Mouse (Mus musculus) CH12.LX (cell line): Measurements from ENCODE around the gene Fam24a. TPM values are rescaled to one million over a fixed set of nuclear protein-coding genes. Genes with fewer than 3 reads are reported as not detected.

Experiments used
- DNase-seq: peaks from one replicate; pipeline ENCODE4 v3.0.0-alpha.2; 2013; ENCODE audit errors: extremely low read depth
- H3K27ac ChIP-seq: 2 replicates; pipeline ENCODE4 v1.5.1; 2012; ENCODE audit warnings: low read depth, mild to moderate bottlenecking, control low read depth, moderate library complexity; ENCODE audit not compliant: insufficient read depth
- H3K27me3 ChIP-seq: replicated peaks from 2 replicates; pipeline ENCODE3; 2012; ENCODE audit warnings: inconsistent platforms
- H3K36me3 ChIP-seq, 2 experiments: replicated peaks in 1 of 2; 2 replicates each; pipeline versions ENCODE3 to v1.6.1; 2012; ENCODE audit warnings: inconsistent platforms in 1 of 2, low read length in 1 of 2, mild to moderate bottlenecking in 1 of 2, mixed read lengths in 1 of 2, moderate library complexity in 1 of 2; ENCODE audit not compliant: control insufficient read depth in 1 of 2, insufficient read depth in 1 of 2
- H3K4me1 ChIP-seq, 2 experiments: 2 replicates each; pipeline ENCODE4 v1.6.1; 2012; ENCODE audit warnings: inconsistent platforms in 1 of 2, moderate library complexity in 1 of 2; ENCODE audit not compliant: insufficient read depth in 2 of 2, control insufficient read depth in 1 of 2
- H3K4me2 ChIP-seq: 2 replicates; pipeline ENCODE4 v1.6.1; 2012; ENCODE audit warnings: low read depth, mild to moderate bottlenecking, control low read depth; ENCODE audit not compliant: poor library complexity, insufficient read depth, severe bottlenecking
- H3K4me3 ChIP-seq, 3 experiments: fragments of 150-350 bp in 1 of 3; sonication (generic) in 1 of 3; replicated peaks in 1 of 3; 2 replicates each; pipeline versions ENCODE3 to v1.5.1; 2011 to 2012; ENCODE audit warnings: low read depth in 2 of 3, low read length in 2 of 3, mild to moderate bottlenecking in 2 of 3, moderate library complexity in 2 of 3, control low read depth in 1 of 3, improper control_type of control experiment in 1 of 3, inconsistent platforms in 1 of 3, mixed read lengths in 1 of 3; ENCODE audit not compliant: poor library complexity in 1 of 3
- H3K79me2 ChIP-seq: replicated peaks from 2 replicates; pipeline ENCODE4 v1.6.1; 2012; ENCODE audit warnings: mild to moderate bottlenecking, moderate library complexity; ENCODE audit not compliant: control insufficient read depth, poor library complexity, insufficient read depth, severe bottlenecking; ENCODE audit errors: extremely low read depth
- H3K9ac ChIP-seq: 2 replicates; pipeline ENCODE4 v1.6.1; 2012; ENCODE audit warnings: low read depth, mild to moderate bottlenecking, control low read depth, moderate library complexity; ENCODE audit not compliant: insufficient read depth
- H3K9me3 ChIP-seq: replicated peaks from 2 replicates; pipeline ENCODE3; 2012; ENCODE audit warnings: low read length, inconsistent platforms, mixed read lengths
- CHD1 ChIP-seq: IDR thresholded peaks from 2 replicates; pipeline ENCODE4 v1.6.1; 2012; ENCODE audit warnings: low read depth, low read length, improper control_type of control experiment, inconsistent platforms
- CTCF ChIP-seq, 2 experiments: IDR thresholded peaks in 1 of 2; conservative IDR thresholded peaks in 1 of 2; 2 replicates each; pipeline ENCODE4 v1.5.1; 2011 to 2012; ENCODE audit warnings: low read depth in 2 of 2, low read length in 2 of 2, improper control_type of control experiment in 1 of 2, inconsistent platforms in 1 of 2, mild to moderate bottlenecking in 1 of 2, moderate library complexity in 1 of 2
- E2F4 ChIP-seq: IDR thresholded peaks from 2 replicates; pipeline ENCODE4 v1.6.1; 2011; ENCODE audit warnings: low read depth, low read length, improper control_type of control experiment; ENCODE audit not compliant: insufficient replicate concordance
- ETS1 ChIP-seq: conservative IDR thresholded peaks from 2 replicates; pipeline ENCODE4 v1.6.1; 2012; ENCODE audit warnings: low read depth, mild to moderate bottlenecking, inconsistent platforms, low read length, improper control_type of control experiment, moderate library complexity
- IRF4 ChIP-seq: IDR thresholded peaks from 2 replicates; pipeline ENCODE4 v1.6.1; 2014; ENCODE audit warnings: low read depth, mild to moderate bottlenecking, inconsistent platforms, low read length, improper control_type of control experiment
- MAFK ChIP-seq: IDR thresholded peaks from 2 replicates; pipeline ENCODE4 v1.6.1; 2011; ENCODE audit warnings: low read length, improper control_type of control experiment; ENCODE audit not compliant: insufficient replicate concordance
- MAZ ChIP-seq: IDR thresholded peaks from 2 replicates; pipeline ENCODE4 v1.6.1; 2012; ENCODE audit warnings: low read depth, mild to moderate bottlenecking, inconsistent platforms, low read length, improper control_type of control experiment, moderate library complexity
- NRF1 ChIP-seq: IDR thresholded peaks from 2 replicates; pipeline ENCODE4 v1.6.1; 2014; ENCODE audit warnings: low read depth, mild to moderate bottlenecking, inconsistent platforms, low read length, improper control_type of control experiment, moderate library complexity
- POLR2AphosphoS2 ChIP-seq: IDR thresholded peaks from 2 replicates; pipeline ENCODE4 v1.6.1; 2011; ENCODE audit warnings: low read depth, low read length, improper control_type of control experiment
- RCOR1 ChIP-seq: conservative IDR thresholded peaks from 2 replicates; pipeline ENCODE4 v1.6.1; 2012; ENCODE audit warnings: low read depth, mild to moderate bottlenecking, inconsistent platforms, low read length, improper control_type of control experiment
- SMC3 ChIP-seq: IDR thresholded peaks from 2 replicates; pipeline ENCODE4 v1.6.1; 2011; ENCODE audit warnings: low read depth, low read length, improper control_type of control experiment
- TCF12 ChIP-seq: IDR thresholded peaks from 2 replicates; pipeline ENCODE4 v1.6.1; 2014; ENCODE audit warnings: low read depth, mild to moderate bottlenecking, inconsistent platforms, low read length, improper control_type of control experiment
- USF2 ChIP-seq: conservative IDR thresholded peaks from 2 replicates; pipeline ENCODE4 v1.6.1; 2011; ENCODE audit warnings: low read depth, low read length, improper control_type of control experiment
- ZNF384 ChIP-seq: IDR thresholded peaks from 2 replicates; pipeline ENCODE4 v1.6.1; 2012; ENCODE audit warnings: low read depth, low read length, improper control_type of control experiment, inconsistent platforms
- dilution Hi-C: fragments of 300-500 bp; cut with MboI; formaldehyde crosslinking; loops from 2 replicates; pipeline ENCODE4 v1.14.3; 2020; ENCODE audit warnings: low sequenced_read_pairs; ENCODE audit not compliant: extremely low pct_unique_long_range_greater_than_20kb, extremely low pct_ligation_motif_present
- in situ Hi-C: fragments of 300-500 bp; cut with MboI; formaldehyde crosslinking; loops from 3 replicates; pipeline ENCODE4 v1.14.3; 2019; ENCODE audit warnings: low sequenced_read_pairs, low pct_ligation_motif_present, low pct_unique_long_range_greater_than_20kb, mixed read lengths
- polyA plus RNA-seq: library from polyadenylated mRNA; unstranded; fragments of >175 nt; gene quantifications from 2 replicates; pipeline ENCODE4 v1.2.1, GENCODE M21; 2012; ENCODE audit warnings: low read depth; ENCODE audit not compliant: insufficient read length
- total RNA-seq, 2 experiments: library from RNA; depleted of rRNA; stranded (reverse); fragments of 300-350 nt in 1 of 2; fragments of >200 nt in 1 of 2; gene quantifications; 2 replicates each; pipeline ENCODE4 v1.2.3; 2012 to 2014

Gene Fam24a
- total RNA-seq (2012; rRNA removed) = not detected in 2 replicates
- total RNA-seq (2014; rRNA removed) = not detected in 2 replicates
- 0.36 TPM in 1 of 2 replicates, not detected in the other for polyA plus RNA-seq

GRCm38 (mm10) chr7:131333564-131333963 is at the start of gene Fam24a:
TSS of gene Fam24a (plus strand) at chr7:131333864.
- no peak within 1 kb of the TSS for H3K27ac ChIP-seq
- dilution Hi-C loops = no loop called here
- no peak within 1 kb of the TSS for H3K4me2 ChIP-seq
- H3K27me3 ChIP-seq = no peaks in the 10 kb centered on the region
- no peaks in the 10 kb centered on the region for H3K79me2 ChIP-seq
- no peaks in the 10 kb centered on the region for H3K4me1 ChIP-seq
- in situ Hi-C loops = no loop called here
- H3K9me3 ChIP-seq = no peaks in the 10 kb centered on the region
- no peak within 1 kb of the TSS for H3K4me3 ChIP-seq
- H3K9ac ChIP-seq = no peak within 1 kb of the TSS
- no peak for DNase-seq
- peaks cover 4 to 25% of the 10 kb centered on the region in 2 experiments for H3K36me3 ChIP-seq
- no peak for TF ChIP-seq MAFK
- TF ChIP-seq USF2 = no peak
- TF ChIP-seq ETS1 = no peak
- TF ChIP-seq MAZ = no peak

GRCm38 (mm10) chr7:131297151-131297550 is 36.5 kb upstream of the Fam24a start:
- H3K4me2 ChIP-seq = no peak overlapping the region

GRCm38 (mm10) chr7:131303340-131303739 is 30.3 kb upstream of the Fam24a start:
- Histone ChIP-seq H3K4me2 (no peak overlapping the region), H3K27ac (no peak overlapping the region), H3K27me3 (peaks cover 47% of the 10 kb centered on the region), H3K4me3 (no peak overlapping the region), H3K79me2 (no peaks in the 10 kb centered on the region), H3K9ac (no peak overlapping the region), H3K9me3 (no peaks in the 10 kb centered on the region), H3K4me1 (no peaks in the 10 kb centered on the region), H3K36me3 (no peaks in the 10 kb centered on the region)
- in situ Hi-C loops = no loop called here
- dilution Hi-C loops = no loop called here
- no peak for DNase-seq
- no peak for TF ChIP-seq CHD1
- no peak for TF ChIP-seq POLR2AphosphoS2
- TF ChIP-seq IRF4 = no peak
- TF ChIP-seq ETS1 = no peak
- TF ChIP-seq ZNF384 = no peak
- no peak for TF ChIP-seq SMC3
- TF ChIP-seq RCOR1 = no peak
- TF ChIP-seq NRF1 = no peak
- TF ChIP-seq TCF12 = no peak
- no peak for TF ChIP-seq E2F4

More at GRCm38 (mm10) chr7:131297151-131297550, 36.5 kb upstream of the Fam24a start:
- H3K9me3 ChIP-seq = no peaks in the 10 kb centered on the region
- dilution Hi-C loops = no loop called here
- no peak overlapping the region for H3K4me3 ChIP-seq
- no peak overlapping the region for H3K27ac ChIP-seq
- no peak for DNase-seq
- H3K79me2 ChIP-seq = no peaks in the 10 kb centered on the region
- no peak overlapping the region for H3K9ac ChIP-seq
- TF ChIP-seq CTCF (conservative IDR thresholded peaks at IDR 0.05 in 1 of 2, IDR thresholded peaks at IDR 0.05 in 1 of 2; ENCODE audit: low read depth in 2 of 2, low read length in 2 of 2) (peak in 1 of 2 experiments; percentile 48; a peak in 2 of 4 replicates), RCOR1 (no peak)
- in situ Hi-C loops = no loop called here
- H3K27me3 ChIP-seq = peaks cover 86% of the 10 kb centered on the region
- no peaks in the 10 kb centered on the region for H3K4me1 ChIP-seq
- H3K36me3 ChIP-seq = no peaks in the 10 kb centered on the region
